Mouse (Mus musculus): ENCODE measurements around the gene Mrpl54. TPM values are rescaled to one million over a fixed set of nuclear protein-coding genes. Genes with fewer than 3 reads are reported as not detected.
"Not testable (repeated sequence)": the region's sequence is repeated elsewhere in the genome, so short reads cannot be mapped to it uniquely, and the experiment has no call there.

Gene Mrpl54
- polyA plus RNA-seq, 1 experiment from 2014 or later, result 134 TPM

- peak; percentile 62 for ATAC-seq (ENCODE audit: low FRiP score)
- H3K4me1 ChIP-seq (replicated peaks), result peaks cover 40% of the 10 kb centered on the region
- H3K27ac ChIP-seq, result no peak within 1 kb of the TSS
- peak within 1 kb of the TSS; percentile 66 for H3K4me2 ChIP-seq
- H3K27me3 ChIP-seq, result peaks cover 6% of the 10 kb centered on the region
- H3K4me3 ChIP-seq, result peak within 1 kb of the TSS; percentile 70
- no peaks in the 10 kb centered on the region for H3K9me3 ChIP-seq
- H3K9ac ChIP-seq, result peak within 1 kb of the TSS; percentile 84
- WGBS, result 9% methylated on average over 29 of the region's 29 CpGs
- peaks cover 7% of the 10 kb centered on the region; the same call in 1 of the 2 replicates for H3K36me3 ChIP-seq
Measured at GRCm38 (mm10) chr10:81232580-81233225, 34.0 kb downstream of the Mrpl54 start, which contains the start of gene Zfr2. Zfr2 (plus strand) TSS chr10:81233155.

- WGBS, result 44% methylated on average over 7 of the region's 7 CpGs
- ATAC-seq (ENCODE audit: low FRiP score), result no peak
- Histone ChIP-seq H3K9ac (peak overlapping the region; percentile 87), H3K27ac (peak overlapping the region; percentile 92), H3K9me3 (no peaks in the 10 kb centered on the region), H3K36me3 (0 out of 2 replicates have a peak, but pooled peaks cover 4% of the 10 kb centered on the region), H3K4me1 (replicated peaks) (peaks cover 46% of the 10 kb centered on the region), H3K4me2 (peak overlapping the region; percentile 75), H3K27me3 (no peaks in the 10 kb centered on the region), H3K4me3 (peak overlapping the region; percentile 58)
Measured at GRCm38 (mm10) chr10:81231436-81231835, 35.3 kb downstream of the Mrpl54 start.

- Histone ChIP-seq H3K27me3 (no peaks in the 10 kb centered on the region), H3K36me3 (peaks cover 6% of the 10 kb centered on the region; the same call in 1 of the 2 replicates), H3K4me2 (peak within 1 kb of the TSS; percentile 75), H3K9me3 (no peaks in the 10 kb centered on the region), H3K27ac (peak within 1 kb of the TSS; percentile 92), H3K4me1 (replicated peaks) (peaks cover 47% of the 10 kb centered on the region), H3K9ac (peak within 1 kb of the TSS; percentile 87), H3K4me3 (peak within 1 kb of the TSS; percentile 58)
- 5% methylated on average over 27 of the region's 27 CpGs for WGBS
- peak; percentile 87 for ATAC-seq (ENCODE audit: low FRiP score)
Measured at GRCm38 (mm10) chr10:81230438-81231332, 36.0 kb downstream of the Mrpl54 start, which contains the start of gene Atcay. Atcay (minus strand) TSS chr10:81230833.

GRCm38 (mm10) chr10:81229735-81230437 lies 36.8 kb downstream of the Mrpl54 start:
- H3K27ac ChIP-seq, result peak overlapping the region; percentile 92
- H3K9ac ChIP-seq, result peak overlapping the region; percentile 87
- peaks cover 47% of the 10 kb centered on the region for H3K4me1 ChIP-seq (replicated peaks)
- peak overlapping the region; percentile 75 for H3K4me2 ChIP-seq
- no peaks in the 10 kb centered on the region for H3K9me3 ChIP-seq
- 0 out of 2 replicates have a peak, but pooled peaks have one; percentile 22 for ATAC-seq (ENCODE audit: low FRiP score)
- H3K4me3 ChIP-seq, result peak overlapping the region; percentile 58
- H3K27me3 ChIP-seq, result no peaks in the 10 kb centered on the region
- H3K36me3 ChIP-seq, result peaks cover 6% of the 10 kb centered on the region
- WGBS, result 6% methylated on average over 20 of the region's 20 CpGs

GRCm38 (mm10) chr10:81223731-81224130 lies 43.0 kb downstream of the Mrpl54 start:
- H3K36me3 ChIP-seq, result peaks cover 63% of the 10 kb centered on the region
- ATAC-seq (ENCODE audit: low FRiP score), result not testable (repeated sequence)
- WGBS, result 72% methylated on average over 2 of the region's 2 CpGs

GRCm38 (mm10) chr10:81221402-81222015 lies 45.2 kb downstream of the Mrpl54 start:
- peaks cover 79% of the 10 kb centered on the region for H3K36me3 ChIP-seq
- H3K9me3 ChIP-seq, result no peaks in the 10 kb centered on the region
- H3K27me3 ChIP-seq, result no peaks in the 10 kb centered on the region
- no peak overlapping the region for H3K9ac ChIP-seq
- 0 out of 2 replicates have a peak, but pooled peaks cover 1% of the 10 kb centered on the region for H3K4me1 ChIP-seq (replicated peaks)
- H3K4me2 ChIP-seq, result no peak overlapping the region
- no peak overlapping the region for H3K27ac ChIP-seq
- no peak for ATAC-seq (ENCODE audit: low FRiP score)
- WGBS, result 93% methylated on average over 5 of the region's 5 CpGs
- no peak overlapping the region for H3K4me3 ChIP-seq

More at GRCm38 (mm10) chr10:81223731-81224130, 43.0 kb downstream of the Mrpl54 start:
- not testable (repeated sequence) for H3K9me3 ChIP-seq, H3K27me3 ChIP-seq, H3K4me2 ChIP-seq, H3K27ac ChIP-seq, H3K9ac ChIP-seq, H3K4me3 ChIP-seq
- H3K4me1 ChIP-seq (replicated peaks), result peaks cover 20% of the 10 kb centered on the region

GRCm38 (mm10) chr10:81217964-81218363 lies 48.8 kb downstream of the Mrpl54 start:
- Histone ChIP-seq H3K9ac (no peak overlapping the region), H3K36me3 (peaks cover 92% of the 10 kb centered on the region), H3K27me3 (no peaks in the 10 kb centered on the region), H3K4me1 (replicated peaks) (no peaks in the 10 kb centered on the region), H3K27ac (no peak overlapping the region), H3K4me2 (no peak overlapping the region), H3K9me3 (no peaks in the 10 kb centered on the region), H3K4me3 (no peak overlapping the region)
- WGBS, result 37% methylated on average over 7 of the region's 7 CpGs
- no peak for ATAC-seq (ENCODE audit: low FRiP score)

GRCm38 (mm10) chr10:81217267-81217666 lies 49.5 kb downstream of the Mrpl54 start:
- H3K4me3 ChIP-seq, result not testable (repeated sequence)

GRCm38 (mm10) chr10:81216810-81217209 lies 49.9 kb downstream of the Mrpl54 start:
- H3K4me1 ChIP-seq (replicated peaks), result no peaks in the 10 kb centered on the region
- peaks cover 92% of the 10 kb centered on the region for H3K36me3 ChIP-seq
- no peak for ATAC-seq (ENCODE audit: low FRiP score)
- H3K9me3 ChIP-seq, result peaks cover 4% of the 10 kb centered on the region; the same call in 1 of the 2 replicates
- H3K27ac ChIP-seq, result no peak overlapping the region
- H3K27me3 ChIP-seq, result no peaks in the 10 kb centered on the region
- H3K4me2 ChIP-seq, result no peak overlapping the region
- 88% methylated on average over 6 of the region's 6 CpGs for WGBS
- H3K9ac ChIP-seq, result no peak overlapping the region
- H3K4me3 ChIP-seq, result no peak overlapping the region

More at GRCm38 (mm10) chr10:81217267-81217666, 49.5 kb downstream of the Mrpl54 start:
- H3K36me3 ChIP-seq, result peaks cover 92% of the 10 kb centered on the region
- H3K27me3 ChIP-seq; H3K9me3 ChIP-seq; H3K4me1 ChIP-seq (replicated peaks); H3K9ac ChIP-seq; H3K4me2 ChIP-seq; ATAC-seq (ENCODE audit: low FRiP score); H3K27ac ChIP-seq: not testable (repeated sequence)
- WGBS, result 23% methylated on average over 1 of the region's 1 CpGs

GRCm38 (mm10) chr10:81216260-81216659 lies 50.5 kb downstream of the Mrpl54 start:
- Histone ChIP-seq H3K36me3 (peaks cover 92% of the 10 kb centered on the region), H3K27ac (no peak overlapping the region), H3K4me3 (no peak overlapping the region), H3K4me2 (no peak overlapping the region), H3K4me1 (replicated peaks) (no peaks in the 10 kb centered on the region), H3K9me3 (peaks cover 4% of the 10 kb centered on the region; the same call in 1 of the 2 replicates), H3K27me3 (no peaks in the 10 kb centered on the region), H3K9ac (no peak overlapping the region)
- no peak for ATAC-seq (ENCODE audit: low FRiP score)
- 85% methylated on average over 6 of the region's 6 CpGs for WGBS

All from hindbrain, embryonic 13.5 days (tissue).